Mouse (Mus musculus) cortical plate, adult 2 months (tissue): ENCODE data around the gene Rassf8.

Experiments
- CTCF ChIP-seq: fragments of 200-500 bp; IDR thresholded peaks from 2 replicates; pipeline ENCODE4 v1.5.1; 2011; ENCODE audit warnings: mild to moderate bottlenecking, control low read depth, low read length; ENCODE audit not compliant: insufficient read depth; ENCODE audit errors: extremely low read depth
- POLR2A ChIP-seq: fragments of 200-500 bp; IDR thresholded peaks from 2 replicates; pipeline ENCODE4 v1.6.1; 2011; ENCODE audit warnings: mild to moderate bottlenecking, low read length, control low read depth; ENCODE audit not compliant: insufficient read depth; ENCODE audit errors: extremely low read depth

GRCm38 (mm10) chr6:145832927-145833326, 86.4 kb downstream of the Rassf8 start:
- TF ChIP-seq POLR2A (no peak), CTCF (no peak)
